In the genomic region with DNA sequence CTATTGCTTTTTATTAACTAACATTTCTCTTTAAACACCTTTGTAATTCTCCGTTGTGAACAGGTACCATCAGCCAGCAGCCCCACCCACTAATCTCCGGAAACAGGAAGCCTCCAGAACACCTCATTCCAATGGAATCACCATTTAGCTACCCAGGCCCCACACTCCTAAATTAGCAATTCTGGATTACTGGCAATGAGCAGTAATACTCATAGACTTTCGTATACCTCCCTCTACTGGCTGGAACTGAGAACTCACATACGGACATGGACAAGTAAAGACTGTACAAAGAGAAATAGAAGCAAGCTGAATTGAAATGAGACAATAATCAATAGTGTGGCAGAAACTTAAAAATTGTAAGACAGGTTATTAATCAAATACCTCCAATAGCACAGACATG, we compare ENCODE assay signal across 8 mouse cellular contexts. TPM values are rescaled to one million over a fixed set of nuclear protein-coding genes. Genes with fewer than 3 reads are reported as not detected.
A peak's percentile ranks its signal among the peaks of the same experiment; 100 is the strongest.
DNase-seq lines count a peak whose midpoint lies in the region; ATAC-seq and TF ChIP-seq lines count a peak whose summit lies in the region.

No protein-coding gene starts in this region.

- peak; percentile 61 for DNase-seq in urinary bladder, postnatal 14 days (ENCODE audit: low spot score)
- DNase-seq in urinary bladder, adult 2 months (ENCODE audit: low spot score): no peak
- peak; percentile 34 for DNase-seq in cerebellum, adult 11-12 months
- peak; percentile 64 for DNase-seq in liver, adult 2 months (ENCODE audit: extremely low read depth, low read depth, low spot score)
- peak; percentile 26 for DNase-seq in neural tube, embryonic 11.5 days (ENCODE audit: low spot score)
- peak; percentile 75 for DNase-seq in thymus, postnatal 14 days

- WGBS in forebrain, embryonic 16.5 days: 17% methylated on average over 4 of the region's 4 CpGs
- WGBS in intestine, postnatal 0 days: 19% methylated on average over 4 of the region's 4 CpGs
- 16% methylated on average over 4 of the region's 4 CpGs for WGBS in liver, adult 2 months
- 48% methylated on average over 4 of the region's 4 CpGs for whole genome bisulfite sequencing in neural tube, embryonic 11.5 days

- H3K79me2 ChIP-seq in liver, adult 2 months (ENCODE audit: control insufficient read depth, insufficient read depth, low read length): peaks cover 3% of the 10 kb centered on the region; the same call in 1 of the 2 replicates

- H3K36me3 ChIP-seq in forebrain, embryonic 16.5 days (ENCODE audit: control insufficient read depth, insufficient read depth): no peaks in the 10 kb centered on the region
- H3K36me3 ChIP-seq in intestine, postnatal 0 days (ENCODE audit: control insufficient read depth, insufficient read depth): peaks cover 24% of the 10 kb centered on the region; the same call in 1 of the 2 replicates
- H3K36me3 ChIP-seq in liver, adult 2 months (ENCODE audit: control insufficient read depth, insufficient read depth, low read length): peaks cover 16% of the 10 kb centered on the region
- no peaks in the 10 kb centered on the region for H3K36me3 ChIP-seq in neural tube, embryonic 11.5 days (ENCODE audit: control insufficient read depth, insufficient read depth, low read length)

- H3K4me2 ChIP-seq in forebrain, embryonic 16.5 days (ENCODE audit: low read length): no peak overlapping the region
- no peak overlapping the region for H3K4me2 ChIP-seq in intestine, postnatal 0 days (replicated peaks; ENCODE audit: low read depth)
- H3K4me2 ChIP-seq in neural tube, embryonic 11.5 days (ENCODE audit: low read depth): no peak overlapping the region

- peak; percentile 80 for ATAC-seq in forebrain, embryonic 16.5 days
- ATAC-seq in intestine, postnatal 0 days: peak; percentile 61
- no peak for ATAC-seq in neural tube, embryonic 11.5 days (ENCODE audit: insufficient read depth, low FRiP score, low TSS enrichment)

- TF ChIP-seq CTCF in intestine, postnatal 0 days (IDR thresholded peaks at IDR 0.05; ENCODE audit: low read depth): peak; percentile 86
- 0 out of 2 replicates have a peak, but pooled peaks have one; percentile 5 for TF ChIP-seq CTCF in liver, adult 2 months (IDR thresholded peaks at IDR 0.05; ENCODE audit: low read depth, low read length)

- H3K4me1 ChIP-seq in forebrain, embryonic 16.5 days (replicated peaks; ENCODE audit: control insufficient read depth, insufficient read depth, low read length): peaks cover 4% of the 10 kb centered on the region; the same call in 1 of the 2 replicates
- no peaks in the 10 kb centered on the region for H3K4me1 ChIP-seq in intestine, postnatal 0 days (replicated peaks; ENCODE audit: control insufficient read depth, insufficient read depth, low read length)
- H3K4me1 ChIP-seq in liver, adult 2 months (ENCODE audit: control insufficient read depth, insufficient read depth, low read length): no peaks in the 10 kb centered on the region; the same call in 1 of the 2 replicates
- H3K4me1 ChIP-seq in neural tube, embryonic 11.5 days (ENCODE audit: control insufficient read depth, insufficient read depth, low read length): no peaks in the 10 kb centered on the region

- H3K27ac ChIP-seq in forebrain, embryonic 16.5 days (ENCODE audit: low read length): no peak overlapping the region
- no peak overlapping the region for H3K27ac ChIP-seq in intestine, postnatal 0 days (ENCODE audit: low read depth, low read length)
- H3K27ac ChIP-seq in liver, adult 2 months (replicated peaks; ENCODE audit: insufficient read depth, low read depth, low read length): no peak overlapping the region
- no peak overlapping the region for H3K27ac ChIP-seq in neural tube, embryonic 11.5 days (ENCODE audit: low read depth, low read length)

- no peak overlapping the region for H3K4me3 ChIP-seq in forebrain, embryonic 16.5 days (replicated peaks; ENCODE audit: low read length)
- H3K4me3 ChIP-seq in intestine, postnatal 0 days (ENCODE audit: low read depth, low read length): no peak overlapping the region
- no peak overlapping the region for H3K4me3 ChIP-seq in liver, adult 2 months (ENCODE audit: insufficient read depth, low read depth, low read length)
- H3K4me3 ChIP-seq in neural tube, embryonic 11.5 days (ENCODE audit: low read depth, low read length): no peak overlapping the region

- TF ChIP-seq POLR2A in liver, adult 2 months (IDR thresholded peaks at IDR 0.05; ENCODE audit: extremely low read depth, insufficient read depth, low read length): no peak

- no peaks in the 10 kb centered on the region for H3K9me3 ChIP-seq in forebrain, embryonic 16.5 days (ENCODE audit: control insufficient read depth, low read length)
- H3K9me3 ChIP-seq in intestine, postnatal 0 days (ENCODE audit: control insufficient read depth): no peaks in the 10 kb centered on the region
- H3K9me3 ChIP-seq in neural tube, embryonic 11.5 days (ENCODE audit: control insufficient read depth, low read length): no peaks in the 10 kb centered on the region

- H3K27me3 ChIP-seq in forebrain, embryonic 16.5 days (replicated peaks; ENCODE audit: control insufficient read depth, insufficient read depth, low read length): no peaks in the 10 kb centered on the region
- H3K27me3 ChIP-seq in intestine, postnatal 0 days (replicated peaks; ENCODE audit: control insufficient read depth, insufficient read depth, low read length): no peaks in the 10 kb centered on the region
- no peaks in the 10 kb centered on the region for H3K27me3 ChIP-seq in liver, adult 2 months (ENCODE audit: control insufficient read depth, insufficient read depth, low read length)
- no peaks in the 10 kb centered on the region for H3K27me3 ChIP-seq in neural tube, embryonic 11.5 days (ENCODE audit: control insufficient read depth, insufficient read depth, low read length)

- no peak overlapping the region for H3K9ac ChIP-seq in forebrain, embryonic 16.5 days (replicated peaks; ENCODE audit: low read depth, low read length)
- H3K9ac ChIP-seq in intestine, postnatal 0 days (ENCODE audit: low read depth, low read length): no peak overlapping the region
- no peak overlapping the region for H3K9ac ChIP-seq in liver, adult 2 months (ENCODE audit: low read depth, low read length)
- no peak overlapping the region for H3K9ac ChIP-seq in neural tube, embryonic 11.5 days (ENCODE audit: low read length)

RNA-seq across cellular contexts. Expression of a gene that starts 4.8 kb away (rescaled TPM):
- 12.5 and 16.8 TPM in 2 replicates for polyA plus RNA-seq in urinary bladder, adult 2 months (2012; rRNA removed)
- 15.7 and 16.0 TPM in 2 replicates for polyA plus RNA-seq in forebrain, embryonic 16.5 days (2015; fragmentation: Nextera tagmentation; extraction: Ambion mirVana)
- polyA plus RNA-seq in intestine, postnatal 0 days (2015; fragmentation: Nextera tagmentation; extraction: Ambion mirVana): 28.5 and 31.8 TPM in 2 replicates
- 13.6 and 14.8 TPM in 2 replicates for total RNA-seq in liver, adult 2 months (2014; rRNA removed)
- polyA plus RNA-seq in liver, adult 2 months (2012; rRNA removed): 10.8 and 12.6 TPM in 2 replicates
- polyA plus RNA-seq in neural tube, embryonic 11.5 days (2014; fragmentation: Nextera tagmentation; extraction: Ambion mirVana): 20.7 and 21.9 TPM in 2 replicates

RNA-seq across cellular contexts. Expression of a gene that starts 26.3 kb away (rescaled TPM):
- polyA plus RNA-seq in urinary bladder, adult 2 months (2012; rRNA removed): 0.10 and 0.30 TPM in 2 replicates
- not detected in 2 replicates for polyA plus RNA-seq in forebrain, embryonic 16.5 days (2015; fragmentation: Nextera tagmentation; extraction: Ambion mirVana)
- polyA plus RNA-seq in intestine, postnatal 0 days (2015; fragmentation: Nextera tagmentation; extraction: Ambion mirVana): not detected in 2 replicates
- total RNA-seq in liver, adult 2 months (2014; rRNA removed): not detected in 2 replicates
- not detected in 2 replicates for polyA plus RNA-seq in liver, adult 2 months (2012; rRNA removed)
- polyA plus RNA-seq in neural tube, embryonic 11.5 days (2014; fragmentation: Nextera tagmentation; extraction: Ambion mirVana): not detected in 2 replicates

RNA-seq across cellular contexts. Expression of a gene that starts 30.4 kb away (rescaled TPM):
- polyA plus RNA-seq in urinary bladder, adult 2 months (2012; rRNA removed): 17.1 and 19.4 TPM in 2 replicates
- polyA plus RNA-seq in forebrain, embryonic 16.5 days (2015; fragmentation: Nextera tagmentation; extraction: Ambion mirVana): 6.3 and 6.4 TPM in 2 replicates
- 4.4 and 5.5 TPM in 2 replicates for polyA plus RNA-seq in intestine, postnatal 0 days (2015; fragmentation: Nextera tagmentation; extraction: Ambion mirVana)
- total RNA-seq in liver, adult 2 months (2014; rRNA removed): 8.1 and 10.3 TPM in 2 replicates
- polyA plus RNA-seq in liver, adult 2 months (2012; rRNA removed): 9.1 and 9.6 TPM in 2 replicates
- polyA plus RNA-seq in neural tube, embryonic 11.5 days (2014; fragmentation: Nextera tagmentation; extraction: Ambion mirVana): 10.2 and 11.1 TPM in 2 replicates
